37 mouse cellular contexts compared by ENCODE assay signal in genomic region chr6:28491198-28491597, GRCm38 (mm10). TPM values are rescaled to one million over a fixed set of nuclear protein-coding genes. Genes with fewer than 3 reads are reported as not detected.
DNase-seq lines count a peak whose midpoint lies in the region; ATAC-seq lines count a peak whose summit lies in the region.
"Had no signal": no experiment of that assay in that cellular context is flagged by ENCODE, and none has a peak within 500 bp of the region (broad histone marks: within the 10 kb centered on the region; RNA-seq: fewer than 3 reads in every experiment).

No protein-coding gene starts in this region.

- no peak overlapping the region for H3K4me2 ChIP-seq in kidney, embryonic 14.5 days (replicated peaks; ENCODE audit: low read depth, low read length)
- H3K4me2 ChIP-seq in neural tube, embryonic 13.5 days, result no peak overlapping the region
- H3K4me2 ChIP-seq in embryonic facial prominence, embryonic 15.5 days (replicated peaks), result no peak overlapping the region
- H3K4me2 ChIP-seq: embryonic facial prominence, embryonic 12.5 days; forebrain, embryonic 12.5 days; heart, embryonic 15.5 days; liver, embryonic 11.5 days; midbrain, embryonic 11.5 days; stomach, embryonic 15.5 days had no signal

- no peak overlapping the region for H3K27ac ChIP-seq in kidney, embryonic 14.5 days (ENCODE audit: low read depth, low read length)
- H3K27ac ChIP-seq in neural tube, embryonic 13.5 days (replicated peaks), result no peak overlapping the region
- no peak overlapping the region for H3K27ac ChIP-seq in embryonic facial prominence, embryonic 15.5 days (replicated peaks)
- H3K27ac ChIP-seq: embryonic facial prominence, embryonic 12.5 days; forebrain, embryonic 12.5 days; heart, embryonic 15.5 days; layer of hippocampus, adult 2 months; stomach, embryonic 15.5 days had no signal

- no peaks in the 10 kb centered on the region for H3K9me3 ChIP-seq in kidney, embryonic 14.5 days (ENCODE audit: control insufficient read depth, low read length)
- no peaks in the 10 kb centered on the region for H3K9me3 ChIP-seq in neural tube, embryonic 13.5 days
- H3K9me3 ChIP-seq in embryonic facial prominence, embryonic 15.5 days (replicated peaks), result no peaks in the 10 kb centered on the region; the same call in 1 of the 2 replicates
- H3K9me3 ChIP-seq: embryonic facial prominence, embryonic 12.5 days; forebrain, embryonic 12.5 days; heart, embryonic 15.5 days; stomach, embryonic 15.5 days had no signal

- 0 out of 2 replicates have a peak, but pooled peaks cover 7% of the 10 kb centered on the region for H3K4me1 ChIP-seq in kidney, embryonic 14.5 days (ENCODE audit: control insufficient read depth, insufficient read depth, low read length)
- H3K4me1 ChIP-seq in neural tube, embryonic 13.5 days (replicated peaks), result peaks cover 16% of the 10 kb centered on the region
- peaks cover 4% of the 10 kb centered on the region for H3K4me1 ChIP-seq in embryonic facial prominence, embryonic 15.5 days
- H3K4me1 ChIP-seq: embryonic facial prominence, embryonic 12.5 days; forebrain, embryonic 12.5 days; stomach, embryonic 15.5 days had no signal

- DNase-seq in kidney, adult 8-10 months, result no peak
- no peak for DNase-seq in neural tube, embryonic 10.5 days (ENCODE audit: extremely low spot score, low spot score)
- no peak for DNase-seq in adrenal gland, postnatal 36 days
- no peak for DNase-seq in frontal cortex, postnatal 14 days (ENCODE audit: low spot score in 2 of 2)
- DNase-seq: adrenal gland, postnatal 14 days; cerebellum, adult 2 months; cerebellum, postnatal 14 days; forebrain, postnatal 0 days; gastrocnemius, postnatal 10 days; kidney, adult 9 months; kidney, postnatal 36 days; left cerebral cortex, postnatal 4 days; right cerebral cortex, postnatal 25 days; thymus, postnatal 14 days had no signal

- H3K9ac ChIP-seq in kidney, embryonic 14.5 days (ENCODE audit: low read depth, low read length), result no peak overlapping the region
- H3K9ac ChIP-seq in neural tube, embryonic 13.5 days, result no peak overlapping the region
- no peak overlapping the region for H3K9ac ChIP-seq in embryonic facial prominence, embryonic 15.5 days
- H3K9ac ChIP-seq: embryonic facial prominence, embryonic 12.5 days; forebrain, embryonic 12.5 days; forebrain, postnatal 0 days; heart, embryonic 15.5 days; stomach, embryonic 15.5 days had no signal

- H3K27me3 ChIP-seq in kidney, embryonic 14.5 days (ENCODE audit: control insufficient read depth, insufficient read depth, low read length), result no peaks in the 10 kb centered on the region
- H3K27me3 ChIP-seq in neural tube, embryonic 13.5 days, result no peaks in the 10 kb centered on the region
- H3K27me3 ChIP-seq in embryonic facial prominence, embryonic 15.5 days, result no peaks in the 10 kb centered on the region
- H3K27me3 ChIP-seq: embryonic facial prominence, embryonic 12.5 days; forebrain, embryonic 12.5 days; heart, embryonic 15.5 days; stomach, embryonic 15.5 days had no signal

- peaks cover 13% of the 10 kb centered on the region; the same call in 1 of the 2 replicates for H3K36me3 ChIP-seq in kidney, embryonic 14.5 days (ENCODE audit: control insufficient read depth, insufficient read depth, low read length)
- peaks cover 19% of the 10 kb centered on the region for H3K36me3 ChIP-seq in neural tube, embryonic 13.5 days
- H3K36me3 ChIP-seq in embryonic facial prominence, embryonic 15.5 days, result peaks cover 27% of the 10 kb centered on the region

- no peak overlapping the region for H3K4me3 ChIP-seq in kidney, embryonic 14.5 days (ENCODE audit: low read length)
- no peak overlapping the region for H3K4me3 ChIP-seq in neural tube, embryonic 13.5 days
- no peak overlapping the region for H3K4me3 ChIP-seq in embryonic facial prominence, embryonic 15.5 days (replicated peaks)
- H3K4me3 ChIP-seq: embryonic facial prominence, embryonic 12.5 days; forebrain, embryonic 12.5 days; heart, embryonic 15.5 days; layer of hippocampus, adult 2 months; myocyte; stomach, embryonic 15.5 days had no signal

- ATAC-seq in kidney, embryonic 14.5 days (ENCODE audit: low FRiP score, low TSS enrichment), result peak; percentile 60
- ATAC-seq in neural tube, embryonic 13.5 days (ENCODE audit: low read depth), result peak; percentile 43; the same call in 1 of the 2 replicates
- peak; percentile 77; the same call in 1 of the 2 replicates for ATAC-seq in embryonic facial prominence, embryonic 15.5 days (ENCODE audit: insufficient number of reproducible peaks, low FRiP score, low TSS enrichment, low read depth)
- ATAC-seq: CD4-positive, CD25-positive, alpha-beta regulatory T cell, adult 4 months; forebrain, postnatal 0 days; intestine, embryonic 16.5 days; lung, postnatal 0 days had no signal

RNA-seq across cellular contexts. Expression of gene Snd1, which starts 16.3 kb away (rescaled TPM):
- polyA plus RNA-seq in kidney, embryonic 14.5 days (2014; fragmentation: Nextera tagmentation; extraction: Ambion mirVana), result 64.1 and 127 TPM in 2 replicates
- polyA plus RNA-seq in neural tube, embryonic 13.5 days (2015; fragmentation: Nextera tagmentation; extraction: Ambion mirVana), result 77.5 and 83.3 TPM in 2 replicates
- polyA plus RNA-seq in embryonic facial prominence, embryonic 15.5 days (2015; fragmentation: Nextera tagmentation; extraction: Ambion mirVana), result 112 TPM in 2 replicates
- total RNA-seq in adrenal gland, postnatal 36 days (2021), result 100 to 1,000 TPM; 136 to 148 TPM

RNA-seq across cellular contexts. Expression of gene Pax4, which starts 42.0 kb away (rescaled TPM):
- not detected in 2 replicates for polyA plus RNA-seq in kidney, embryonic 14.5 days (2014; fragmentation: Nextera tagmentation; extraction: Ambion mirVana)
- not detected in 2 replicates for polyA plus RNA-seq in neural tube, embryonic 13.5 days (2015; fragmentation: Nextera tagmentation; extraction: Ambion mirVana)
- not detected in 2 replicates for polyA plus RNA-seq in embryonic facial prominence, embryonic 15.5 days (2015; fragmentation: Nextera tagmentation; extraction: Ambion mirVana)
- not detected for total RNA-seq in adrenal gland, postnatal 36 days (2021)
- total RNA-seq: adrenal gland, postnatal 14 days; gastrocnemius, postnatal 10 days; heart, postnatal 25 days; layer of hippocampus, adult 2 months; layer of hippocampus, postnatal 14 days; left cerebral cortex, adult 8-10 months; left cerebral cortex, postnatal 4 days; midbrain, postnatal 0 days; neutrophil, adult 5-6 weeks had no signal
- polyA plus RNA-seq: CD4-positive, CD25-positive, alpha-beta regulatory T cell, adult 4 months; cerebellum, adult 2 months; embryonic facial prominence, embryonic 12.5 days; forebrain, embryonic 12.5 days; gonadal fat pad, adult 2 months; heart, embryonic 15.5 days; hindbrain, embryonic 11.5 days; liver, embryonic 16.5 days; lung, postnatal 0 days; midbrain, embryonic 11.5 days; myocyte; urinary bladder, adult 2 months had no signal
